Mouse (Mus musculus): ENCODE data around the gene Abca9.

- TF ChIP-seq POLR2AphosphoS2 (IDR thresholded peaks at IDR 0.05; ENCODE audit: insufficient read length, low read depth) (no peak), MYOG (IDR thresholded peaks at IDR 0.05; ENCODE audit: control insufficient read depth in 1 of 3, insufficient read depth in 1 of 3, insufficient read length in 2 of 3, low read depth in 2 of 3) (no peak), MYOD1 (IDR thresholded peaks at IDR 0.05; ENCODE audit: control insufficient read depth in 1 of 3, insufficient read length in 2 of 3, low read depth in 2 of 3) (no peak), REST (IDR thresholded peaks at IDR 0.05; ENCODE audit: insufficient read depth, insufficient read length) (no peak), POLR2A (IDR thresholded peaks at IDR 0.05; ENCODE audit: insufficient read length, low read depth) (no peak), CEBPB (IDR thresholded peaks at IDR 0.05; ENCODE audit: insufficient read depth, poor library complexity, severe bottlenecking) (no peak), MAX (IDR thresholded peaks at IDR 0.05; ENCODE audit: low read depth) (no peak), USF1 (IDR thresholded peaks at IDR 0.05; ENCODE audit: low read depth) (no peak)
Observed at GRCm38 (mm10) chr11:110072158-110072557, 95.8 kb downstream of the Abca9 start.

Data from myocyte (in vitro differentiated cells).